Mouse (Mus musculus) MEL (cell line): ENCODE results near the gene Akt1. TPM values are rescaled to one million over a fixed set of nuclear protein-coding genes. Genes with fewer than 3 reads are reported as not detected.
A peak's percentile ranks its signal among the peaks of the same experiment; 100 is the strongest.

ENCODE experiments used
- DNase-seq: peaks from one replicate; pipeline ENCODE4 v3.0.0; 2011; ENCODE audit warnings: low read depth, low spot score
- H3K27ac ChIP-seq: 2 replicates; pipeline ENCODE4 v1.5.1; 2012; ENCODE audit warnings: low read depth, mild to moderate bottlenecking, control low read depth, low read length, moderate library complexity; ENCODE audit not compliant: control insufficient read depth
- H3K27me3 ChIP-seq, 2 experiments: fragments of 150-350 bp in 1 of 2; sonication (generic) in 1 of 2; 2 replicates each; pipeline ENCODE4 v1.6.1; 2012; ENCODE audit warnings: low read length in 2 of 2, mild to moderate bottlenecking in 2 of 2, improper control_type of control experiment in 1 of 2, moderate library complexity in 1 of 2; ENCODE audit not compliant: insufficient read depth in 2 of 2, control insufficient read depth in 1 of 2
- H3K36me3 ChIP-seq, 2 experiments: 2 replicates each; pipeline ENCODE4 v1.6.1; 2012 to 2014; ENCODE audit warnings: low read length in 2 of 2, improper control_type of control experiment in 1 of 2, inconsistent platforms in 1 of 2, mild to moderate bottlenecking in 1 of 2; ENCODE audit not compliant: insufficient read depth in 2 of 2, control insufficient read depth in 1 of 2
- H3K4me1 ChIP-seq, 2 experiments: fragments of 150-350 bp in 1 of 2; sonication (generic) in 1 of 2; 2 replicates each; pipeline ENCODE4 v1.6.1; 2012; ENCODE audit warnings: low read length in 2 of 2, improper control_type of control experiment in 1 of 2, mild to moderate bottlenecking in 1 of 2; ENCODE audit not compliant: insufficient read depth in 2 of 2, control insufficient read depth in 1 of 2
- H3K4me3 ChIP-seq, 2 experiments: fragments of 150-350 bp in 1 of 2; sonication (generic) in 1 of 2; 2 replicates each; pipeline ENCODE4 v1.5.1; 2012; ENCODE audit warnings: low read depth in 2 of 2, low read length in 2 of 2, mild to moderate bottlenecking in 2 of 2, moderate library complexity in 2 of 2, control low read depth in 1 of 2, improper control_type of control experiment in 1 of 2; ENCODE audit not compliant: control insufficient read depth in 1 of 2, insufficient read depth in 1 of 2
- H3K79me2 ChIP-seq: 2 replicates; pipeline ENCODE4 v1.6.1; 2012; ENCODE audit warnings: mild to moderate bottlenecking, low read length, moderate library complexity; ENCODE audit not compliant: control insufficient read depth, poor library complexity, insufficient read depth
- H3K9ac ChIP-seq: 2 replicates; pipeline ENCODE4 v1.6.1; 2012; ENCODE audit warnings: low read depth, mild to moderate bottlenecking, control low read depth, low read length, moderate library complexity; ENCODE audit not compliant: control insufficient read depth, poor library complexity, severe bottlenecking
- H3K9me3 ChIP-seq: fragments of 150-350 bp; sonication (generic); replicated peaks from 2 replicates; pipeline ENCODE4 v1.6.1; 2012; ENCODE audit warnings: mild to moderate bottlenecking, low read length, improper control_type of control experiment, moderate library complexity; ENCODE audit not compliant: insufficient read depth
- BHLHE40 ChIP-seq: IDR thresholded peaks from 2 replicates; pipeline ENCODE4 v1.6.1; 2012; ENCODE audit warnings: low read depth, mild to moderate bottlenecking, inconsistent platforms, low read length, improper control_type of control experiment, borderline replicate concordance
- CHD1 ChIP-seq: IDR thresholded peaks from 2 replicates; pipeline ENCODE4 v1.6.1; 2012; ENCODE audit warnings: low read depth, mild to moderate bottlenecking, inconsistent platforms, low read length, improper control_type of control experiment
- CHD2 ChIP-seq: IDR thresholded peaks from 2 replicates; pipeline ENCODE4 v1.6.1; 2011; ENCODE audit warnings: low read length, improper control_type of control experiment
- CTCF ChIP-seq, 3 experiments: IDR thresholded peaks in 2 of 3; conservative IDR thresholded peaks in 1 of 3; 2 replicates each; pipeline ENCODE4 v1.5.1; 2011 to 2012; ENCODE audit warnings: low read length in 3 of 3, low read depth in 2 of 3, mild to moderate bottlenecking in 2 of 3, improper control_type of control experiment in 1 of 3, inconsistent platforms in 1 of 3, mixed read lengths in 1 of 3, moderate library complexity in 1 of 3; ENCODE audit not compliant: control insufficient read depth in 1 of 3, insufficient read depth in 1 of 3, poor library complexity in 1 of 3, severe bottlenecking in 1 of 3
- ELF1 ChIP-seq: IDR thresholded peaks from 2 replicates; pipeline ENCODE4 v1.6.1; 2014; ENCODE audit warnings: low read depth, mild to moderate bottlenecking, inconsistent platforms, low read length, improper control_type of control experiment, moderate library complexity
- EP300 ChIP-seq, 2 experiments: IDR thresholded peaks; 2 replicates each; pipeline ENCODE4 v1.6.1; 2011; ENCODE audit warnings: improper control_type of control experiment in 2 of 2, low read length in 2 of 2, low read depth in 1 of 2, mild to moderate bottlenecking in 1 of 2
- ETS1 ChIP-seq: IDR thresholded peaks from 2 replicates; pipeline ENCODE4 v1.6.1; 2012; ENCODE audit warnings: low read depth, mild to moderate bottlenecking, inconsistent platforms, low read length, improper control_type of control experiment, moderate library complexity
- HCFC1 ChIP-seq: IDR thresholded peaks from 2 replicates; pipeline ENCODE4 v1.6.1; 2012; ENCODE audit warnings: low read depth, mild to moderate bottlenecking, inconsistent platforms, low read length, improper control_type of control experiment, moderate library complexity
- JUND ChIP-seq: IDR thresholded peaks from 2 replicates; pipeline ENCODE4 v1.6.1; 2011; ENCODE audit warnings: low read depth, mild to moderate bottlenecking, improper control_type of control experiment, low read length
- KAT2A ChIP-seq: conservative IDR thresholded peaks from 2 replicates; pipeline ENCODE4 v1.6.1; 2012; ENCODE audit warnings: low read depth, low read length, improper control_type of control experiment, inconsistent platforms
- MAX ChIP-seq: IDR thresholded peaks from 2 replicates; pipeline ENCODE4 v1.6.1; 2011; ENCODE audit warnings: low read length, improper control_type of control experiment
- MAZ ChIP-seq: IDR thresholded peaks from 2 replicates; pipeline ENCODE4 v1.6.1; 2012; ENCODE audit warnings: low read depth, mild to moderate bottlenecking, inconsistent platforms, low read length, improper control_type of control experiment
- MEF2A ChIP-seq: IDR thresholded peaks from 2 replicates; pipeline ENCODE4 v1.6.1; 2014; ENCODE audit warnings: low read depth, mild to moderate bottlenecking, inconsistent platforms, low read length, improper control_type of control experiment; ENCODE audit not compliant: poor library complexity, insufficient replicate concordance, severe bottlenecking; ENCODE audit errors: extremely low read depth
- MXI1 ChIP-seq: IDR thresholded peaks from 2 replicates; pipeline ENCODE4 v1.6.1; 2011; ENCODE audit warnings: mild to moderate bottlenecking, low read depth, low read length, improper control_type of control experiment
- MYC ChIP-seq: IDR thresholded peaks from 2 replicates; pipeline ENCODE4 v1.6.1; 2011; ENCODE audit warnings: low read depth, mild to moderate bottlenecking, low read length, improper control_type of control experiment, moderate library complexity
- NRF1 ChIP-seq: IDR thresholded peaks from 2 replicates; pipeline ENCODE4 v1.6.1; 2014; ENCODE audit warnings: low read depth, mild to moderate bottlenecking, inconsistent platforms, low read length, improper control_type of control experiment, moderate library complexity; ENCODE audit not compliant: poor library complexity, insufficient read depth, severe bottlenecking
- POLR2AphosphoS5 ChIP-seq: IDR thresholded peaks from 2 replicates; pipeline ENCODE4 v1.6.1; 2012; ENCODE audit warnings: low read depth, borderline replicate concordance, mild to moderate bottlenecking, inconsistent platforms, low read length, moderate library complexity, mixed read lengths
- RAD21 ChIP-seq: IDR thresholded peaks from 2 replicates; pipeline ENCODE4 v1.6.1; 2011; ENCODE audit warnings: mild to moderate bottlenecking, low read depth, low read length, improper control_type of control experiment
- RCOR1 ChIP-seq: IDR thresholded peaks from 2 replicates; pipeline ENCODE4 v1.6.1; 2012; ENCODE audit warnings: low read depth, mild to moderate bottlenecking, inconsistent platforms, low read length, improper control_type of control experiment
- SIN3A ChIP-seq: IDR thresholded peaks from 2 replicates; pipeline ENCODE4 v1.6.1; 2012; ENCODE audit warnings: low read length, improper control_type of control experiment, inconsistent platforms
- SMC3 ChIP-seq: IDR thresholded peaks from 2 replicates; pipeline ENCODE4 v1.6.1; 2011; ENCODE audit warnings: low read depth, low read length, improper control_type of control experiment
- TAL1 ChIP-seq: IDR thresholded peaks from 2 replicates; pipeline ENCODE4 v1.6.1; 2012; ENCODE audit warnings: mild to moderate bottlenecking, inconsistent platforms, low read length, moderate library complexity, mixed read lengths
- TBP ChIP-seq: IDR thresholded peaks from 2 replicates; pipeline ENCODE4 v1.8.0; 2011; ENCODE audit warnings: low read depth, low read length, improper control_type of control experiment
- TCF12 ChIP-seq: IDR thresholded peaks from 2 replicates; pipeline ENCODE4 v1.6.1; 2014; ENCODE audit warnings: low read depth, mild to moderate bottlenecking, inconsistent platforms, low read length, improper control_type of control experiment, moderate library complexity
- UBTF ChIP-seq: IDR thresholded peaks from 2 replicates; pipeline ENCODE4 v1.6.1; 2012; ENCODE audit warnings: low read depth, mild to moderate bottlenecking, inconsistent platforms, low read length, improper control_type of control experiment, moderate library complexity, borderline replicate concordance; ENCODE audit not compliant: insufficient read depth
- USF1 ChIP-seq: IDR thresholded peaks from 2 replicates; pipeline ENCODE4 v1.6.1; 2014; ENCODE audit warnings: low read depth, mild to moderate bottlenecking, inconsistent platforms, low read length, improper control_type of control experiment, moderate library complexity
- ZC3H11A ChIP-seq: IDR thresholded peaks from 2 replicates; pipeline ENCODE4 v1.6.1; 2012; ENCODE audit warnings: low read depth, mild to moderate bottlenecking, inconsistent platforms, low read length, improper control_type of control experiment
- ZNF384 ChIP-seq: IDR thresholded peaks from 2 replicates; pipeline ENCODE4 v1.6.1; 2012; ENCODE audit warnings: low read depth, mild to moderate bottlenecking, inconsistent platforms, low read length, improper control_type of control experiment
- polyA plus RNA-seq, 2 experiments: library from polyadenylated mRNA; stranded (reverse) in 1 of 2; unstranded in 1 of 2; fragments of >175 nt in 1 of 2; fragments of >200 nt in 1 of 2; gene quantifications; 2 replicates each; pipeline versions ENCODE4 v1.2.1 to v1.2.4; 2012; ENCODE audit warnings: low replicate concordance in 2 of 2, low read depth in 1 of 2; ENCODE audit not compliant: insufficient read length in 2 of 2, insufficient read depth in 1 of 2, missing spikeins in 1 of 2
- total RNA-seq: library from RNA; depleted of rRNA; stranded (reverse); fragments of 300-350 nt; gene quantifications from 2 replicates; pipeline ENCODE4 v1.2.3, GENCODE M21; 2012

Akt1 gene
- total and polyA plus RNA-seq, 3 experiments = 322 to 827 (median 764) TPM

DNA sequence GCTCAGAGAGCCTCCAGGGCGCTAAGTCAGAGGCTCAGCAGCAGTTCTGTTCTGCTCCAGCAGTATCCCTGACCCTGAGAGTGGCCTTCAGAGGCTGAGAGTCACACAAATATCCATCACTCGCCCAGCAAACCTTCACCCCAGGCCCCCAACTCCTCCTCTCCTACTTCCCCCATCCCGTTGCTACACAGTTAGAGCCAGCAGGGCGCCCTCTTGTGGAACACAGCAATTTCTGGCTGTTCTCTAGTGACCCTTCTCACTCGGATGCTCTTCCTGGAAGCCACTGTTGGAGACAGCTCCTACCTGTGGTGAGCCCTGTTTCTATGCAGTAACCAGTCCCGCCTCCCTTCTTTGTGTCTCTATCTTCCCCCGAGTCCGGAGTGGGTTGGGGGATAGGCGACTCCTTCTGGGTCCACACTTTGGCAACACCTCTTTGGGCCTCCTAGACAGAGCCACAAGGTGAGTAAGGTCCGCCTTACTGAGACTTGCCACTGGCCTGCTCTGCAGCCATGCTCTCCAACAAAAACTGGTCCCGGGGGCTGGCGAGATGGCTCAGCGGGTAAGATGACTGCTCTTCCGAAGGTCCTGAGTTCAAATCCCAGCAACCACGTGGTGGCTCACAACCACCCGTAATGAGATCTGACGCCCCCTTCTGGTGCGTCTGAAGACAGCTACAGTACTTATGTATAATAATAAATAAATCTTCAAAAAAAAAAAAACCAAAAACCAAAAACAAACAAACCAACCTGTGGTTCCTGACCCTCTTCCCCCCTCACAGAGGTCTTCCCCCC lies 756 bp upstream of the Akt1 start:
- H3K4me1 ChIP-seq = peaks cover 8 to 54% of the 10 kb centered on the region in 2 experiments

GRCm38 (mm10) chr12:112673576-112674091 lies 1.1 kb downstream of the Akt1 start:
- H3K9me3 ChIP-seq = no peaks in the 10 kb centered on the region
- peak overlapping the region; percentile 59 for H3K27ac ChIP-seq
- H3K4me1 ChIP-seq = peaks cover 8 to 46% of the 10 kb centered on the region in 2 experiments
- H3K4me3 ChIP-seq = peak overlapping the region; percentile 84 to 92
- TF ChIP-seq NRF1 (peak; percentile 32; the same call in 1 of the 2 replicates), CHD2 (no peak), UBTF (peak; percentile 77; the same call in 1 of the 2 replicates), MAZ (peak; percentile 7; the same call in 1 of the 2 replicates)
- peak overlapping the region; percentile 86 for H3K9ac ChIP-seq
- H3K27me3 ChIP-seq = no peaks in the 10 kb centered on the region
- H3K79me2 ChIP-seq = peaks cover 59% of the 10 kb centered on the region
- peaks cover 17 to 20% of the 10 kb centered on the region in 2 experiments for H3K36me3 ChIP-seq
- peak; percentile 78 for DNase-seq

More for the DNA sequence above, 756 bp upstream of the Akt1 start:
- H3K27ac ChIP-seq = peak overlapping the region; percentile 84
- DNase-seq = peak; percentile 100
- peaks cover 2 to 22% of the 10 kb centered on the region in 2 experiments; a peak in 3 of 4 replicates for H3K36me3 ChIP-seq
- peak overlapping the region; percentile 91 for H3K9ac ChIP-seq
- H3K9me3 ChIP-seq = no peaks in the 10 kb centered on the region
- peak overlapping the region; percentile 56 to 77 for H3K4me3 ChIP-seq
- TF ChIP-seq HCFC1 (peak; percentile 74), TAL1 (no peak), CHD1 (no peak; the same call in 1 of the 2 replicates), ELF1 (peak; percentile 90), RCOR1 (peak; percentile 57), TCF12 (peak; percentile 70), BHLHE40 (peak; percentile 61), MAX (peak; percentile 88), ZC3H11A (peak; percentile 5; the same call in 1 of the 2 replicates), JUND (no peak), MAZ (peak; percentile 99), MEF2A (0 out of 2 replicates have a peak, but pooled peaks have one; percentile 12), POLR2AphosphoS5 (no peak), TBP (peak; percentile 77), USF1 (peak; percentile 82), ETS1 (0 out of 2 replicates have a peak, but pooled peaks have one; percentile 44), NRF1 (0 out of 2 replicates have a peak, but pooled peaks have one; percentile 13), MXI1 (peak; percentile 89), MYC (peak; percentile 97), CTCF (IDR thresholded peaks at IDR 0.05 in 2 of 3, conservative IDR thresholded peaks at IDR 0.05 in 1 of 3; ENCODE audit: control insufficient read depth in 1 of 3, insufficient read depth in 1 of 3, low read depth in 2 of 3, low read length in 3 of 3, poor library complexity in 1 of 3, severe bottlenecking in 1 of 3) (peak in 2 of 3 experiments; percentile 97 to 99; a peak in 4 of 6 replicates), SIN3A (peak; percentile 66), SMC3 (peak; percentile 85), CHD2 (no peak), KAT2A (no peak; the same call in 1 of the 2 replicates), ZNF384 (peak; percentile 81), RAD21 (peak; percentile 45), EP300 (IDR thresholded peaks at IDR 0.05; ENCODE audit: low read depth in 1 of 2, low read length in 2 of 2) (0 out of 4 replicates have a peak, but pooled peaks of 1 of the 2 experiments have one; percentile 38)
- no peaks in the 10 kb centered on the region for H3K27me3 ChIP-seq
- peaks cover 43% of the 10 kb centered on the region for H3K79me2 ChIP-seq
